Mouse (Mus musculus): Measurements from ENCODE around the gene Slc9a1. TPM values are rescaled to one million over a fixed set of nuclear protein-coding genes. Genes with fewer than 3 reads are reported as not detected.

Slc9a1 gene
- polyA plus RNA-seq, 1 experiment from 2014 or later: 8.0 TPM

- H3K4me3 ChIP-seq (ENCODE audit: low read depth, low read length): no peak overlapping the region
- H3K9me3 ChIP-seq (ENCODE audit: control insufficient read depth, low read length): no peaks in the 10 kb centered on the region
- no peaks in the 10 kb centered on the region for H3K36me3 ChIP-seq (ENCODE audit: control insufficient read depth, insufficient read depth, low read length)
- ATAC-seq (ENCODE audit: insufficient number of reproducible peaks, low FRiP score, low TSS enrichment, low read depth) (no peak), DNase-seq (ENCODE audit: low spot score) (no peak)
- peaks cover 15% of the 10 kb centered on the region for H3K4me1 ChIP-seq (ENCODE audit: control insufficient read depth, insufficient read depth, low read length)
- peak overlapping the region; percentile 5; the same call in 1 of the 2 replicates for H3K9ac ChIP-seq (ENCODE audit: low read length)
- H3K4me2 ChIP-seq (ENCODE audit: low read depth, severe bottlenecking): no peak overlapping the region
- WGBS: 74% methylated on average over 5 of the region's 5 CpGs
- H3K27ac ChIP-seq (replicated peaks; ENCODE audit: low read depth, low read length): peak overlapping the region; percentile 54
- no peaks in the 10 kb centered on the region for H3K27me3 ChIP-seq (ENCODE audit: control insufficient read depth, insufficient read depth, low read length)
Measured at GRCm38 (mm10) chr4:133443085-133443484, 73.6 kb downstream of the Slc9a1 start.

- Histone ChIP-seq H3K4me2 (ENCODE audit: low read depth, severe bottlenecking) (no peak overlapping the region), H3K9me3 (ENCODE audit: control insufficient read depth, low read length) (no peaks in the 10 kb centered on the region), H3K27ac (replicated peaks; ENCODE audit: low read depth, low read length) (no peak overlapping the region), H3K36me3 (ENCODE audit: control insufficient read depth, insufficient read depth, low read length) (no peaks in the 10 kb centered on the region), H3K9ac (ENCODE audit: low read length) (no peak overlapping the region), H3K27me3 (ENCODE audit: control insufficient read depth, insufficient read depth, low read length) (no peaks in the 10 kb centered on the region), H3K4me1 (ENCODE audit: control insufficient read depth, insufficient read depth, low read length) (peaks cover 4% of the 10 kb centered on the region), H3K4me3 (ENCODE audit: low read depth, low read length) (no peak overlapping the region)
- 88% methylated on average over 5 of the region's 5 CpGs for WGBS
- no peak for ATAC-seq (ENCODE audit: insufficient number of reproducible peaks, low FRiP score, low TSS enrichment, low read depth)
- no peak for DNase-seq (ENCODE audit: low spot score)
Measured at GRCm38 (mm10) chr4:133445727-133446126, 76.2 kb downstream of the Slc9a1 start.

- Histone ChIP-seq H3K27ac (replicated peaks; ENCODE audit: low read depth, low read length) (no peak overlapping the region), H3K4me3 (ENCODE audit: low read depth, low read length) (no peak overlapping the region), H3K4me1 (ENCODE audit: control insufficient read depth, insufficient read depth, low read length) (peaks cover 4% of the 10 kb centered on the region; the same call in 1 of the 2 replicates), H3K9me3 (ENCODE audit: control insufficient read depth, low read length) (no peaks in the 10 kb centered on the region), H3K27me3 (ENCODE audit: control insufficient read depth, insufficient read depth, low read length) (no peaks in the 10 kb centered on the region), H3K9ac (ENCODE audit: low read length) (peak overlapping the region; percentile 22; the same call in 1 of the 2 replicates), H3K4me2 (ENCODE audit: low read depth, severe bottlenecking) (no peak overlapping the region), H3K36me3 (ENCODE audit: control insufficient read depth, insufficient read depth, low read length) (no peaks in the 10 kb centered on the region)
- no peak for DNase-seq (ENCODE audit: low spot score)
- WGBS: 49% methylated on average over 5 of the region's 5 CpGs
- no peak for ATAC-seq (ENCODE audit: insufficient number of reproducible peaks, low FRiP score, low TSS enrichment, low read depth)
Measured at GRCm38 (mm10) chr4:133447366-133447765, 77.9 kb downstream of the Slc9a1 start.

- no peak overlapping the region for H3K27ac ChIP-seq (replicated peaks; ENCODE audit: low read depth, low read length)
- 81% methylated on average over 11 of the region's 11 CpGs for WGBS
Measured at GRCm38 (mm10) chr4:133447967-133448366, 78.5 kb downstream of the Slc9a1 start.

GRCm38 (mm10) chr4:133448708-133449388 is 79.3 kb downstream of the Slc9a1 start:
- Histone ChIP-seq H3K27me3 (ENCODE audit: control insufficient read depth, insufficient read depth, low read length) (no peaks in the 10 kb centered on the region), H3K36me3 (ENCODE audit: control insufficient read depth, insufficient read depth, low read length) (no peaks in the 10 kb centered on the region), H3K9ac (ENCODE audit: low read length) (no peak overlapping the region), H3K4me2 (ENCODE audit: low read depth, severe bottlenecking) (no peak overlapping the region), H3K4me1 (ENCODE audit: control insufficient read depth, insufficient read depth, low read length) (peaks cover 4% of the 10 kb centered on the region; the same call in 1 of the 2 replicates), H3K9me3 (ENCODE audit: control insufficient read depth, low read length) (no peaks in the 10 kb centered on the region), H3K27ac (replicated peaks; ENCODE audit: low read depth, low read length) (no peak overlapping the region), H3K4me3 (ENCODE audit: low read depth, low read length) (no peak overlapping the region)
- DNase-seq (ENCODE audit: low spot score): no peak
- no peak for ATAC-seq (ENCODE audit: insufficient number of reproducible peaks, low FRiP score, low TSS enrichment, low read depth)
- 58% methylated on average over 8 of the region's 8 CpGs for WGBS

More at GRCm38 (mm10) chr4:133447967-133448366, 78.5 kb downstream of the Slc9a1 start:
- Histone ChIP-seq H3K27me3 (ENCODE audit: control insufficient read depth, insufficient read depth, low read length) (no peaks in the 10 kb centered on the region), H3K9ac (ENCODE audit: low read length) (no peak overlapping the region), H3K4me1 (ENCODE audit: control insufficient read depth, insufficient read depth, low read length) (peaks cover 4% of the 10 kb centered on the region; the same call in 1 of the 2 replicates), H3K9me3 (ENCODE audit: control insufficient read depth, low read length) (no peaks in the 10 kb centered on the region), H3K4me3 (ENCODE audit: low read depth, low read length) (no peak overlapping the region), H3K36me3 (ENCODE audit: control insufficient read depth, insufficient read depth, low read length) (no peaks in the 10 kb centered on the region), H3K4me2 (ENCODE audit: low read depth, severe bottlenecking) (no peak overlapping the region)
- DNase-seq (ENCODE audit: low spot score) (no peak), ATAC-seq (ENCODE audit: insufficient number of reproducible peaks, low FRiP score, low TSS enrichment, low read depth) (no peak)

GRCm38 (mm10) chr4:133449726-133450125 is 80.2 kb downstream of the Slc9a1 start:
- 16% methylated on average over 13 of the region's 13 CpGs for WGBS
- DNase-seq (ENCODE audit: low spot score): peak; percentile 87

GRCm38 (mm10) chr4:133451536-133451935 is 82.0 kb downstream of the Slc9a1 start:
- H3K9ac ChIP-seq (ENCODE audit: low read length): no peak overlapping the region
- 11% methylated on average over 10 of the region's 10 CpGs for WGBS

More at GRCm38 (mm10) chr4:133449726-133450125, 80.2 kb downstream of the Slc9a1 start:
- no peak for ATAC-seq (ENCODE audit: insufficient number of reproducible peaks, low FRiP score, low TSS enrichment, low read depth)
- H3K27me3 ChIP-seq (ENCODE audit: control insufficient read depth, insufficient read depth, low read length): no peaks in the 10 kb centered on the region
- H3K9ac ChIP-seq (ENCODE audit: low read length): no peak overlapping the region
- H3K4me3 ChIP-seq (ENCODE audit: low read depth, low read length): no peak overlapping the region
- no peaks in the 10 kb centered on the region for H3K36me3 ChIP-seq (ENCODE audit: control insufficient read depth, insufficient read depth, low read length)
- no peak overlapping the region for H3K4me2 ChIP-seq (ENCODE audit: low read depth, severe bottlenecking)
- H3K9me3 ChIP-seq (ENCODE audit: control insufficient read depth, low read length): no peaks in the 10 kb centered on the region
- no peak overlapping the region for H3K27ac ChIP-seq (replicated peaks; ENCODE audit: low read depth, low read length)
- peaks cover 4% of the 10 kb centered on the region; the same call in 1 of the 2 replicates for H3K4me1 ChIP-seq (ENCODE audit: control insufficient read depth, insufficient read depth, low read length)

GRCm38 (mm10) chr4:133452433-133452832 is 82.9 kb downstream of the Slc9a1 start:
- H3K27ac ChIP-seq (replicated peaks; ENCODE audit: low read depth, low read length): no peak overlapping the region
- H3K4me2 ChIP-seq (ENCODE audit: low read depth, severe bottlenecking): no peak overlapping the region
- WGBS: 73% methylated on average over 7 of the region's 7 CpGs
- peaks cover 4% of the 10 kb centered on the region; the same call in 1 of the 2 replicates for H3K4me1 ChIP-seq (ENCODE audit: control insufficient read depth, insufficient read depth, low read length)
- H3K9ac ChIP-seq (ENCODE audit: low read length): no peak overlapping the region
- H3K4me3 ChIP-seq (ENCODE audit: low read depth, low read length): no peak overlapping the region
- no peaks in the 10 kb centered on the region for H3K36me3 ChIP-seq (ENCODE audit: control insufficient read depth, insufficient read depth, low read length)
- H3K9me3 ChIP-seq (ENCODE audit: control insufficient read depth, low read length): no peaks in the 10 kb centered on the region
- DNase-seq (ENCODE audit: low spot score) (no peak), ATAC-seq (ENCODE audit: insufficient number of reproducible peaks, low FRiP score, low TSS enrichment, low read depth) (no peak)
- H3K27me3 ChIP-seq (ENCODE audit: control insufficient read depth, insufficient read depth, low read length): no peaks in the 10 kb centered on the region

More at GRCm38 (mm10) chr4:133451536-133451935, 82.0 kb downstream of the Slc9a1 start:
- Histone ChIP-seq H3K4me2 (ENCODE audit: low read depth, severe bottlenecking) (no peak overlapping the region), H3K36me3 (ENCODE audit: control insufficient read depth, insufficient read depth, low read length) (no peaks in the 10 kb centered on the region), H3K27me3 (ENCODE audit: control insufficient read depth, insufficient read depth, low read length) (no peaks in the 10 kb centered on the region), H3K4me1 (ENCODE audit: control insufficient read depth, insufficient read depth, low read length) (peaks cover 4% of the 10 kb centered on the region; the same call in 1 of the 2 replicates), H3K9me3 (ENCODE audit: control insufficient read depth, low read length) (no peaks in the 10 kb centered on the region), H3K4me3 (ENCODE audit: low read depth, low read length) (no peak overlapping the region), H3K27ac (replicated peaks; ENCODE audit: low read depth, low read length) (no peak overlapping the region)
- peak; percentile 95 for DNase-seq (ENCODE audit: low spot score)
- ATAC-seq (ENCODE audit: insufficient number of reproducible peaks, low FRiP score, low TSS enrichment, low read depth): no peak

All from limb, embryonic 11.5 days (tissue).